Mouse (Mus musculus): Measurements from ENCODE around the gene Rnf115.
"Not testable (repeated sequence)": the region's sequence is repeated elsewhere in the genome, so short reads cannot be mapped to it uniquely, and the experiment has no call there.

The Rnf115 gene

DNA sequence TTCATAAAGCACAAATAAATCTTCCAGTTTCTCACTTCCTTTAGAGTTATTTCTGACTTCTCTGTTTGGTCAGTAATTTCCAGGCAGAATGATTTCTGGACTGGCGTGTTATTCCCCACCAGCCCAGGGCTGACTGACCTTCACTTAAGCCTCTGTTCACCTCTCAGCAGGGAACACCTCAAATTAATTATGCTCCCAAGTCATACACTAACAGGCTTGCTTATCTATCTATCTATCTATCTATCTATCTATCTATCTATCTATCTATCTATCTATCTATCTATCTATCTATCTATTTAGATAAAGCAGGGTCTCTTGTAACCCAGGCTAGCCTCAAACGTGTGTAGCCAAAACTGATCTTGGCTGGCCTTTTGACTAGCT lies 18.8 kb upstream of the Rnf115 start:
- no peak for DNase-seq

DNA sequence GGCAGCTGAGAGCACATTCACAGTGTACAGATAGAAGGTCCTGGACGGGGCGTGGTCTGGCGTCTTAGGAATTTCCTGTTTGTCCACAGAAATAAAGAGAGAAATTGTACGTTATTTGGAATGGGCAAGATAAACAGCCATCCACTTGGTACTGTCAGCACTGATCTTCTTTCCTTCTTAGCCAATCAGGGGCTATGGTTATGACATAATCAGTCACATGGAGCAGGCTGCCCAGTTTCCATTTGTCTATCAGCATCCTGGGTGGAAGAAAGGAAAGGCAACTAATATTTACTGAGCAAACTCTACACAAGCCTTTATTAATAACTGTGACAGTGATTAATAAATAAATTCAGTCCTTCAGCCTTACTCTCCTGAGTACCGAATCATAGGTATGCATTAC lies 13.2 kb upstream of the Rnf115 start:
- no peak for DNase-seq

GRCm38 (mm10) chr3:96715854-96716253 lies 11.6 kb upstream of the Rnf115 start:
- DNase-seq: no peak

GRCm38 (mm10) chr3:96719173-96719572 lies 8.3 kb upstream of the Rnf115 start:
- peak; percentile 76 for DNase-seq

DNA sequence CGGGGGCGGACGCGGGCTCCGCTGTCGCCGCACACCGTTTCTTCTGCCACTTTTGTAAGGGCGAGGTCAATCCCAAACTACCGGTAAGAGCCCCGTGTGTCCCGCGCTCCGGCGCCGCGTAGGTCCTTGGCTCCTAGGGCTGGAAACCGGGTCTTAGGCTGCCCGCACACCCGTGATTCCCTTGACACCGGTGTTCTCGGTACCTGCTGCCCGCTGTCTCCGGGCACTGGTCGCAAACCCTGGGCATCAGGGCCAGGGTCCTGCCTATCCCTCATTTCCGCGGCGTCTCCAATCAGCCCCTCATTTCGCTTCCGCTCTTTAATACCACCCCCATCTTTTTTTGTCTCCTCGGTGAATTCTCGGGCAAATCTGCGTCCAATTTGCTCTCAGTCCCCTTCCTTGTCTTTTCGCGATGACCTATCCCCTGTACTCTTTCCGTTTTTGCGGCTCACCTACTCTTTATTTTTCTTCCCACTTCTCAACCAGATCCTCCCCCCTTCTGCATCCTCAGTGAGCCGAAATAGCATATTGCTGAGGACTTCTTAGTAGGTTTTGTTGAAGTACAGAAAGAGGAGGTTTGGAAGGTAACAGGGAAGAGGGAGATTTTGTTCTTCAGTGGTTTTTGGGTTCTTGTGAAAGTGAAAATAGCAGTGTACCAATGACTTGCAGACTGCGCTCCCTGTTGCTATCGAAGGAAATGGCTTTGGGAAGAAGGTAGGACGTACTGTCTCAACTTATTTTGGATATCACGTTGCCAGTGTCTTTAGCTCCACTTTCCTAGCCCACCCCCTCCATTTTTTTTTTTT lies 567 bp downstream of the Rnf115 start:
- DNase-seq: no peak

DNA sequence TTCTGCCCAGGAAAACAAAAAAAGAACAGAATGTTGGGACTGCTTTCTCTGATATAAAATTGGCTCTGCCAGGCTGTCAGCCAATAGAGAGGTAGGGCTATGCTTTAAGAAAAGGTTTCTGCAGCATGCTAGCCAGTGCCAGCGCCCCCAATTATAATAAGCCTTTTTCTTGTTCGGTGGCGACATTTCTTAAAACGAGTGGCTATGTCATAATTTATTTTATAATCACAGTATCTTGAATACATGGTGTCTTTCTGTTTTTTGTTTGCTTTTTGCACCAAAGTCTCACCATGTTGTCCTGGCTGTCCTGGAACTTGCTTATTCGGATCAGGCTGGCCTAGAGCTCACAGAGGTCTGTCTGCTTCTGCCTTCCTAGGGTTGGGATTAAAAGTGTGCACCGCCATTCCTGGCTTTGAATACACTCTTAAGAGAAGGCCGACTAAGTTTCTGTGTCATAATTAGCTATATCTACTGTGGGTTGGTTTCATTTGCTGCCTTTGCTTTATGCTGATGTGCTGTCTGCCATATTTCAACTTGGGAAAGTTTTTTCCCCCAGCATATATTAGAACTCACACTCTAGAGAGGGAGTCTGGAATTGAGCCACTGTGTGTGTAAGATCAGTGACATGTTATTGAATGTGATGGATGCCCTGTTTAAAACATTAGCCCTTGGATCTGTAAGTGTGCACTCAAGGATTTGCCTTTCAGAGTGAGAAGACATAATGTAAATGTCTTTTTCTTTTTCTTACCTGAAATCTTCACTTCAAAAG lies 1.4 kb downstream of the Rnf115 start:
- DNase-seq: no peak

GRCm38 (mm10) chr3:96729403-96729784 lies 1.9 kb downstream of the Rnf115 start:
- no peak for DNase-seq

- DNase-seq: no peak
Measured at GRCm38 (mm10) chr3:96730785-96731184, 3.3 kb downstream of the Rnf115 start.

DNA sequence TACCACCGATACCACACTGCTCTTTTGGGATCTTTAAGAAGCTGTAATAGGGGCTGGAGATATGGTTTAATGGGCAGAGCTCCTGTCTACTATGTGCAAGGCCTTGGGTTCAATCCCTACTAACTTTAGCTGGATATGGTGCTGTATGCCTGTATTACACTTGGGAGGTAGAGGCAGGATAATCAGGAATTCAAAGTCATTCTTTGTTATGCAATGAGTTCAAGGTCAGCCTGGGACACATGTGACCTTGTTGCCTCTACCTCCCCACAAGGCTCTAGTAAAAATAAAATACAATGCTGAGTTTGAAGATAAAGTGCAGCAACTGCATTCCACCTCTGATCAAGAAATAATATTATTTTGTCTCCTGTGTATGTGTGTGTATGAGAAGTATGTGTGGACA lies 6.5 kb downstream of the Rnf115 start:
- DNase-seq: no peak

- no peak for DNase-seq
Measured at GRCm38 (mm10) chr3:96735200-96735599, 7.7 kb downstream of the Rnf115 start.

GRCm38 (mm10) chr3:96737013-96737740 lies 9.7 kb downstream of the Rnf115 start:
- no peak for DNase-seq

DNA sequence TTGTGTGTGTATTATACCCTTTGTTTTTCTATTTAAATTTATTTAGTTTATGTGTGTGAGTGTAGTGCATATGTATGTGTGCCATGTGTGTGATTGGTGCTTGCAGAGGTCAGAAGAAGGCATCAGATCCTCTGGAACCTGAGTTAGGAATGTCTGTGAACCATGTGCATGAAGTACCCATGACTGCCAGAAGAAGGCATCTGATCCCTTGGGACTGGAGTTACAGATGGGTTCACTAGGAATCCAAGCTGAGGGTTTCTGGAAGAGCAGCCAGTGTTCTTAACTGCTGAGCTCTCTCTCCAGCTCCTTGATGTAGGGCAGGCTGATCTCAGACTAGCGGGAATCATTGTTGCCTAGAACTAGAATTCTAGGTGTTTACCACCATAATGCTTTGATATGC lies 10.5 kb downstream of the Rnf115 start:
- no peak for DNase-seq

- not testable (repeated sequence) for DNase-seq
Measured at GRCm38 (mm10) chr3:96740279-96740678, 12.8 kb downstream of the Rnf115 start.

DNA sequence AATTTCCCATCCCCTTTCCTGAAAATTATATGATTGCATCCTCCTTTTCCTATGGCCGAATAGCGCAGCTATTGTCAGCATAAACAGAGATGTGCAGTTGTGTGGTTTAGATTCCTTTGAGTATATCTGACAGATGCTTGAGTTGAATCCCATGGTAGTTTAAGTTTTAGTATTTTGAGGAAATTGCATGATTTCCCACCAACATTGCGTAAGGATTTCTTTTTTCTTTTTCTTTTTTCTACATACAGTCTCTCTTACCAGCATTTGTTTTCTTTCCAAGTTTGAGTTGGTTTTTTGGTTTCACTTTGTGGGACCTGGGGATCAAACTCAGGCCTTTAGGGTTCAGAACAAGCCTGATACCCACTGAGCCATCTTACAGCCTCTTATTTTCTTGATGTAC lies 16.9 kb downstream of the Rnf115 start:
- no peak for DNase-seq

- DNase-seq: no peak
Measured at GRCm38 (mm10) chr3:96746829-96747228, 19.4 kb downstream of the Rnf115 start.

- DNase-seq: no peak
Measured at GRCm38 (mm10) chr3:96755935-96756334, 28.5 kb downstream of the Rnf115 start.

- peak; percentile 20 for DNase-seq
Measured at GRCm38 (mm10) chr3:96757691-96758090, 30.2 kb downstream of the Rnf115 start.

DNA sequence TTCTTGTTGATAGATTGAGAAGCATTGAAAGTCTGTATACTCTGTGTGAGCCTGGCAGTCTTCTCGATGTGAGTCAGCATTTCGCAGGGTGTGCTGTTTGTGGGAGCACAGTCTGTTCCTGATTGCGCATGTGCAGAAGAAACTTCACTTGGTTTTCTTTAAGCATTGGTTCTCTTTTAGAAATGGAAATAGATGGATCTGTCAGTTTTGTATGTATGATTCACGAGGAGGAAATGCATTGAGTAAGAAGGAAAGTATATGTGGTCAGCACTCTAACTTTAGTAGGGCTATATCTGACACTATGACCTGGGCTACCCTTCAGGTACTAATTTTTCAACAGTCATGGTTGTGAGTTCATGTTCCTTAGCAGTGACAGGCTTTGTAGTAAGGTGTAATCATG lies 32.2 kb downstream of the Rnf115 start:
- no peak for DNase-seq

DNA sequence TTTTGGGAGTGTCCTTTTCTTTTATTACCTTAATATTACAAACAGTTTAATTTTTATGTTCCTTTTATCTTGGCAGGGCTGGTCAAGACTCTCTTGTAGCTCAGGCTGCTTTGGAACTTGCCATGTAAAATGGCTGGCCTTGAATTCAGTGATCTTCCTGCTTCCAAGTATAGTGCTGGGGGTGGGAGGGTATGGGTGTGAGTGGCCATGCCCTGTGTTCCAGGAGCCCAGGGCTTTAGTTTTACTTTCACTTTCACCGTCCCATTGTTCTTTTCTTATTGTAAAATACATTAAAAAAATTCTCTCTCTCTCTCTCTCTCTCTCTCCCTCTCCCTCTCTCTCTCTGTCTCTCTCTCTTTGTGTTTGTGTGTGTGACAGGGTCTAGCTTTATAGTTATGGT lies 37.1 kb downstream of the Rnf115 start:
- no peak for DNase-seq

GRCm38 (mm10) chr3:96769971-96770370 lies 42.5 kb downstream of the Rnf115 start:
- DNase-seq: no peak

DNA sequence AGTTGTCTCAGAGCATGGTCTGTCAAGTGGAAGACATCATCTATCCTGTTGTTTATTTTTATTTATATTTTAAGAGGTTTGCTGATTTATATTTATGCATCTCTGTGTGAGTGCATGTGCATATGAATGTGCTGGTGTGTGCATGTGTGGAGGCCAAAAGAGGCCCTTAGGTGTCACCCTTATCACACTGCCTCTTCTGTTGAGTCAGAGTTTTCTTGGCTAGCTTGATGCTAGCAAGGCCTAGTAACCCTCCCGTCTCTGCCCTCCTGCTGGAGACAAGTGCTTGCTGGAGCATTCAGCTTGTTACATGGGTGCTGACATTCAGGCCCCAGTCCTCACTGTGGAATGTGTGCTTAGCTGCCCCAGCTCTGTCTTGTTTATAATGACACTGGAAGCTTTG lies 45.5 kb downstream of the Rnf115 start:
- DNase-seq: no peak

DNA sequence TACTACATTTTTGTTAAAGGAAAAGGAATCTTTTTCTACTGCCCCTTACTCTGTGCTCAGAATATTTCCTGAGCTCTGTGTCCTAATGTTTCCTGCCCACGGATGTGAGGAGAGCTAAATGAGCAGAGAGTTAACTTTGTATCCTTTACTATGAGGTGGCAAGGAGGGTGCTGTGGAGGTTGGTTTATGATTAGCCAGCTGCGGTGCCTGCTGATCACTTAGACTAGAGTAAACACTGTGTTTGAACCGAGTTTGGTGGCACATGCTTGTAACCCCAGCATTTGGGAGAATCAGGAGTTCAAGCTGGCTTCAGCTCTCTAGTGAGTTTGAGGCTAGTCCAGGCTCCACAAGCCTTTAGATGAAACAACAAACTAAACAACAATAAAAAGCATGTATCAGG lies 49.7 kb downstream of the Rnf115 start:
- DNase-seq: no peak

DNA sequence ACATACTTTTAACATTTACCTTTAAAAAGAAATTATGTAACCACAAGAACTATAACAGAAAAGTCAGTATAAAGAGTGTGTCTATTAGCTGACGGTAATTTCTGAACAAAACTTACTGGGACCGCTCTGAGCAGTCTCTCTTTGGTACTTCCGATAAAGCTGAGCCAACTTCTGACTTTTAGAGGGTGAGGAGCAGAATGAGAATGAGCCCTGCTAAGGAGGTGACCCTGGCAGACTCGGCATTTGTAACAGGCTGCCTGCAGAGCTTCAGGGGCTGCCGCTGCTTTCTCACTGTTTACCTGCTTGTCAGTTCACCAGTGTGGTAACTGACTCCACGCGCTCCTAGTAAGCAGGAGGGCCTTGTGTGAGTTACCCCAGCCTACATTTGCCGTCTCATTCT lies 54.8 kb downstream of the Rnf115 start:
- no peak for DNase-seq

GRCm38 (mm10) chr3:96787784-96788183 lies 60.3 kb downstream of the Rnf115 start:
- DNase-seq: no peak
